Mouse (Mus musculus) embryo, embryonic 10.5 days (tissue): ENCODE results near the gene Rhot2.

ENCODE experiments used
- DNase-seq: peaks from one replicate; pipeline ENCODE4 v3.0.0-alpha.2; 2015; ENCODE audit warnings: low spot score

The Rhot2 gene

DNA sequence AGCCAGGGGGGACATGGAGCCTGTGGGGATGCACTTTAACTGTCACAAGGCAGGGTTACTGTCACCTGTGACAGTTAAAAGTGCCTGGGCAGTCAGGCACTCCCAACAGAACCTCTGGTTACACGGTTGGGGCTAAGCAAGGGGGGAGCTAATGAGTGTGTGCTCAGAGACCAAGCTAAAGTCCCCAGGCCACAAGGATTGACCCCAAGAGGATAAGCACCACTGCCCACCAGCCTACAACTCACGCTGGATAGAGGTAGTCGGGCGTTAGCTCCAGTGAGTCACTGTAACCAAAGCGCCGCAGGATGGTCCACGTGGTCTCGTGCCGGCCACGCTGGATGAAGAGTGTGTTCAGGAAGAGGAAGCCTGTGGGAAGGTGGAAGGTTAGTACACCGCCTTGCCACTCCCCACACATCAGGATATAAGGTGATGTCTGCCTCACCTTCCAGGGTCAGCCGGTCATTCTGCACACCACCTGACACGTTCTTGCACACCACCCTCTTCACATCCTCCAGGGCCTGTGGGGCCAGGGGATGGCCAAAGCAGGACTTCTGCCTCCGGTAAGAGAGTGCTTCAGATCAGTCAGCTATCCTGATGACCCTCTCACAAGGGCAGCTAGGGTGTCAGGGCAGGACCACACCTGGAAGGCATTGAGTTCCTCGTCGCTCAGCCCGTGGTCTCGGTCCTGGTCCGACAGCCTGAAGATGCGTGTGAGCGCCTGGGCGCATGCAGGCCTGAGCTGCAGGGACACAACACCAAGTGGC lies 3.4 kb downstream of the Rhot2 start, which contains the start of gene Gm20683:
Gene Gm20683, minus strand, starts transcription at position 647 of the 764 bp plus-strand sequence.
- no peak for DNase-seq

DNA sequence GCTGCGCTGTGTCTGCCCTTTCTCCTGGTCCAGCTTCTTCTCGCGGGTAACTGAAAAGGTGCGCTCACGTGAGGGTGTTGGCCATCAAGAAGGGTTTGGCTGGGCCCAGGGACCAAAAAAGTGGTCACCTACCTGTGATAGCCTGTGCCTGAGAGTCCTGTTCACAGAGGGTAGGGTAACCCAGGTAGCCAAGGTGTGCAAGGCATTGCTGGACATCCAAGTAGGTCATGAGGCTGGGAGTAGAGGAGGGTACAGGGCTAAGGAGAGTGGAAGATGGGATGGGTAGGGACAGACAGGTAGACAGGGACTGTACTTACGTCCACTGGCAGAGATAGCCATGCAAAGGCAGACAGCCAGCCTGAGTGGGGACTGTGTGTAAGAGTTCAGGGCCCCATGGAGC lies 4.1 kb downstream of the Rhot2 start:
- no peak for DNase-seq

DNA sequence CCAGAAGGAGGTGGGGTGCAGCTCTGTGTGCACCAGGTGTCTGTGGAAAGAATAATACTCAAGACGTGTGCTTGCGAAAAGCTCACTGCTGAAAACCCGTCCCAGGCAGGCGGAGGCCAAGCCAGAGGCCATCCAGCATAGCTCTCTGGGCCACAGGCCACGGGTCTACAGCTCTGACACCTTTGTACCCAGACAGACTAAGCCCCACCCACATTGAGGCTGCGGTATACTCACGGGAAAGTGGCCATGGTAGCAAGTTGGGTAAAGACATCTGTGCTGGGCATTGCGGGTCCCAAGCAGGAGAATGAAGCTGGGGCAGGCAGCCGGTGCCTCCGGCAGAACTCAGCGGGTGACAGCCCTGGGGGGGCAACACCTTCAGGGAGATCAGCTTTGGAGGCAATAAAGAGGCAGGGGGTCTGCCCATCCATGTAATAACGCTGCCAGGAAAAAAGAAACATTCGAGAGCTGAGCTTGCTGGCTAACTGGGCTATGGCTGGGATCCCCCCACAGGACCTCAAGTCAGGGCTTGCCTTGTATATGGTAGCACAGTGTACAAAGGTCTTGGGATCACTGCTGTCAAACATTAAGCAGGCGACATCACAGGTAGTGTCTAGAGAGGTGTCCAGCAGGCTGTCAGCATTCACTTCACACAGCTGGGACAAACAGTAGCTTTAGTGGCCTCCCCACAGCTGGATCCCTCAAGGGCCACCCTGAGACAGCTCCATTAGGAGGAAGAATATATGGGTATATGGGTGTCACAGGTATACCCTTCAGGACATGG lies 5.0 kb downstream of the Rhot2 start:
- no peak for DNase-seq

DNA sequence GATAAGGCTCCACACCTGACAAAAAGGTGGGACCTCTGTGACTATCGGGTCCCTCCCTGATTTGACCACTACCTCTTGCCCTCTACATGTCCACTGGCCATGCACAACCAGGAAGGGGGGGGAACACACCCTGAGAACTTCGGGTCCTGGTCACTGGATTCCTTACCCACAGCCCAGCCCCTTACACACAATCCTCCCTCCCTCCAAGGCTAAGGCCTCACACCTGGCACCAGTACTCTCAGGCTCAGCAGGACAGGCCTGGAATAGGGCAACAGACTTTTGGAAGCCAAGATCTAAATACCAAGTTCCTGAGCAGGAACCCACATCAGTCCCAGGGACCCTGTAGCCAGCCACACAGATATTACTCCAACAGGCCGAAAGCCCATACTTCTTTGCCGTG lies 5.7 kb downstream of the Rhot2 start:
- DNase-seq, result no peak

DNA sequence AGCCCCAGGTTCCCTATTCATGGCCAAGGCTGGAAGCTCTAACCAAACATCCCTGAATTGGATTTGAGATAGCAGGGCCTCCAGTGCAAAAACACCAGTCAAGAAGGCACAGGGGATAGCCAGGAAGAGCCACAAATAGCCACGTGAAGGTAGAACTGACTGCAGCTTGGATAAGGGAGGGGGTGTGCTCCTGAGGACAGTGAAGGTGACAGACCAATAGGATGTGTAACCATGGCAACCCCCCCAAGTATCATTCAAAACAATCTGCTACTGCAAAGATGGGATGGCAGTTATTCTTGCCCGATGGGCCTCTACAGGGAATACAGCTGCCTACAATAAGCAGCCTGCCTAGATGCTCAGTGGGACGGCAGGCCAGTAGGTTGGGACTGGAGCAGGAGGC lies 7.1 kb downstream of the Rhot2 start:
- no peak for DNase-seq

DNA sequence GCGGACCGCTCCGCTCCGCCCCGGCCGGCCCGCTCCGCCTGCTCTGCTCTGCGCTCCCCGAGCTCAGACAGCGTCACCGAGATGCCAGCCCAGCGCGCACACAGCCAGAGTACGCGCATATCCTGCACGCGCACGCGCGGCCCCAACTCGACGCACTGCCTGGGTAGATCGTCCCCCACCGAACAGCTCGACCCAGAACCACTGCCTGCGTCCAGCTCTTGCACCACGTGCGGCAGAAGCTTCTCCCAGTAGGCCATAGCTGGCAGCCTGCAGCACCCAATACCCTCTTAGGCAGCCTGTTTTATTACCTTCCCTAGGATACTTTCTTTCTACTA lies 7.6 kb downstream of the Rhot2 start, which contains the start of gene Rhbdl1:
Gene Rhbdl1, minus strand, starts transcription at position 220 of the 335 bp plus-strand sequence.
- DNase-seq, result peak; percentile 68

DNA sequence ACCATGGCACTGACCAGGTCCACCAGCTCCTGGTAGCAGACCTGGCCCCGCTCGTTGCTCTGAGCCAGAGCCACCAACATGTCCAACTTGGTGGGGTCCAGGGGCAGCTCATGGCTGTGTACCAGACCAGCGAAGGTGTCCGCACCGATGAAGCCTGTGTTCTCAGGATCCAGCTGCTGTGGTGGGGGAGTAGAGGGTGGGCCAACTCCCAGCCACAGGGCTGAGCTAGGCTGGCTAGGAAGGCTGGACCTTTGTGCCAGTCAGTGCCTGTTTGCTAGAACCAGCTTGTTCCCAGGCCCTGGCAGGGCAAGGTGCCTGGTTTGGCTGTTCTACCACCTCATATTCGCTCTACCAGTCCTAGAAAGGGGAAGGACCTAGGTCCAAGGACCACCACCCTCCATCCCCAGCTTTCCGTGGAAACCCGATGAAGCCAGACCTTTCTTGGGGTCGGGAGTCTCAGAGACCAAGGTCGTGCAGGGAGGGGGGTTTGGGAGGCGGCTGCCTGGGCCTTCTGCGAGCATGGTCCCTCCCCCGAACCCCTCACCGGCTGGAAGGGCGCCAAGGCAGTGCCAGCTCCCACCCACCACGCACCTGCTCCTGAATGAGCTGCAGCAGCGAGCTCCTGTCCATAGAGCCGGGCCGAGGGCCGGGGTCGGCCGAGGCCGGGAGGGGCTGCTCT lies 8.1 kb downstream of the Rhot2 start:
- no peak for DNase-seq

DNA sequence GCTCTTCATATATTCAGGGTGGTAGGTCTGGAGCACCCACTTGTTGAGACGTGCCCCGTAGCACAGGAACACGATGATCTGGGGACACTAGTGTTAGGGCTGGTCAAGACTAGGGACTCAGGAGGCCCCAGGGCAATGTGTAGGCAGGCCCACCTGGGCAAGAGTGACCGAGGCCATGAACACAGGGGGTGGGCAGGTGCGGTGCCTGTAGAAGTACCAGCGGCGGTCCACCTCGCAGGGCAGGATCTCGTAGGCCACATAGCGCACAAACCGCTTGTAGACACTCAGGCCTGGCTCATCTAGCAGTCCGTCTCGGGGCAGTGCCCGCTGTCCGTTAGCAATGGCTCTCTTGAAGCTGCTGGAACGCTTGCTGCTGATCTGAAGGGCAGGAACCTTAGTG lies 8.8 kb downstream of the Rhot2 start:
- DNase-seq, result no peak

DNA sequence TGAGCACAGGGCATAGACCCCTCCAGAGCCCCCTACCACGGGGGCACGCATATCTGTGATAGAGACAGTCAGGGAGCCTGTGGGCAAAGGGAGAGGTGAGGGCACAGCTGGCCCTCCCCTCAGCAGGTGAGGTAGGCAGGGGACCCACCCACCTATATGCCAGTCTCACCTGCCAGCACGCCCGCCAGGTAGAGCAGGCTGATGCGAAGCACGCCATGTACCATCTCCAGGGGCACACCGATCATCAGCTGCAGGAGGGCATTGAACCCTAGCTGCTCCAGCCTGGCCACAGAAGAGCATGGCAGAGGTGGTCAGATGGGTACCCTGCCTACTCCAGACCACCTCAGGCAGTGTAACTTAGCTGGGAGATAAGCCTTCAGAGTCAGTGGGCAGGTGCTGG lies 9.3 kb downstream of the Rhot2 start:
- no peak for DNase-seq

DNA sequence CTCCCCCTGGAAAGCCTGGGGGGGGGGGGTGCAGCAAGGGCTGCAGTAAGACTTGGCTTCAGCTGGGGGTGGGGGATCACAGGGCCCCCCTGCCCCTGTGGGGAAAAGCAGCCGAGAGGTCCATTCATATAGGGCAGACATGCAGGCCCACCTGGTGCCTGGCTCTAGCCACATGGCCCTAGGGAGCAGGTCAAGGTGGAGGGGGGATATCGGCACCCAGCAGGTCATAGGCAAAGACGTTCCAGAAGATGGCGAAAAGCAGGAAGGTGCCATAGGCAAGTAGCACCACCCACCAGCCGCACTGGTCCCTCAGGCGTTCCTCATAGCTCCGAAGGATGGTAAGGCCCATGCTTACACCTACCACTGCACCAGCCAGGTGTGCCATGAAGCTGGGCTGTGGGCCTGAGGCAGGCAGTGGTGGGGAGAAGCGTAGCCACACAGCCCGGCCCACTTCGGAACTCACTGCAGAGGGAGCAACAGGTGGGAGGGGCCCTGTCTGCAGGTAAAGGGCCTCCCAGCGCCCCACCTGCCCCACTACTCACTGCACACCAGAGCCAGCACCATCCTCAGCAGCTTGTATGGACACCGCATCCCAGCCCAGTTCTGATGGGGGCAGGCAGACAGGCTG lies 9.9 kb downstream of the Rhot2 start:
- no peak for DNase-seq

DNA sequence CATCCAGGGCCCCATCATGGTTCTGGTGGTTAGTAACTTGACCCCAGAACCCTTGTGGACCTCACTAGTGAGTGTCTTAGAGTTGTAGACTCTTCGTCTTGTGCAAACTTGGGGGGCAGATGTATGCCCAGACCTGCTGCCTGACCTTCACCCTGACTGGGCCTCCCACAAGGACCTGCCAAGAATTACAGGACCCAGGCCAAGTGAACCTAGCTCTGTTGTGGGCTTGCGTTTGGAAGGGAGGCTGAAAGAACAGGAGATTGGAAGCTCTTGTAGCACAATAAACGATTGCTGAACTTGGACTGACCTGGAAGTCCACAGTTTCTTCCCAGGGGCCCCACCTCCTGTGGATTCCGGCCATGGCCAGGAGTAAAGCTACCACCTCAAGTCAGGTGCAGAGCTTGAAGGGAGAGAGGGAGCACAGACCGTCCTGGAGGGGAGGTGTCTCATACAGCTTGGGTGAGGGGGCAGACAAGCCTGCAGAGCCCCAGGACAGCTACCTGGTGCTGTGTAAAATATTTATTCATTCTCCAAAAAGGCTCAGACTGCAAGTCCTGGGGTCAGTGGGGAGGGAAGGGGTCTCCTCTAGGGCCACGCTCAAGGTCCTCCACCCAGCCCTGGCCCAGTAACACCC lies 10.6 kb downstream of the Rhot2 start:
- DNase-seq, result no peak

DNA sequence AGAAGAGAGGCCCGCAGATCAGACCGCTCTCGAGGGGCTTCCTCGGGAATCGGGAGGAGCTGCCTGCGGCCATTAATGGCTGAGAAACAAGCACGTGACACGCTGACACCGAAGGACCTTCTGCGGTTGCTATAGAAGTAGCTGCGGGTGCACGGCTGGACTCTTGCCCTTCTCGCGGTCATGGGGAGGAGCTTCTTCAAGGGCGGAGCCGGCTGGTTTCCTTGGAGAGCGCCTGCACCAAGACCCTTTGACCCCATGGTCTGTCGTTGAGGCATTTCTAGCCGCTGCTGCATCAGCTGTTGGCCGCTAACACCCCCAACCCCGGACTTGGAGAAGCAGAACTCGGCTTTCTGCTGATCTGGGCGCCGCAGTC lies 11.4 kb downstream of the Rhot2 start, which contains the start of gene Stub1:
Gene Stub1, minus strand, starts transcription at position 114 of the 373 bp plus-strand sequence.
- peak; percentile 97 for DNase-seq

DNA sequence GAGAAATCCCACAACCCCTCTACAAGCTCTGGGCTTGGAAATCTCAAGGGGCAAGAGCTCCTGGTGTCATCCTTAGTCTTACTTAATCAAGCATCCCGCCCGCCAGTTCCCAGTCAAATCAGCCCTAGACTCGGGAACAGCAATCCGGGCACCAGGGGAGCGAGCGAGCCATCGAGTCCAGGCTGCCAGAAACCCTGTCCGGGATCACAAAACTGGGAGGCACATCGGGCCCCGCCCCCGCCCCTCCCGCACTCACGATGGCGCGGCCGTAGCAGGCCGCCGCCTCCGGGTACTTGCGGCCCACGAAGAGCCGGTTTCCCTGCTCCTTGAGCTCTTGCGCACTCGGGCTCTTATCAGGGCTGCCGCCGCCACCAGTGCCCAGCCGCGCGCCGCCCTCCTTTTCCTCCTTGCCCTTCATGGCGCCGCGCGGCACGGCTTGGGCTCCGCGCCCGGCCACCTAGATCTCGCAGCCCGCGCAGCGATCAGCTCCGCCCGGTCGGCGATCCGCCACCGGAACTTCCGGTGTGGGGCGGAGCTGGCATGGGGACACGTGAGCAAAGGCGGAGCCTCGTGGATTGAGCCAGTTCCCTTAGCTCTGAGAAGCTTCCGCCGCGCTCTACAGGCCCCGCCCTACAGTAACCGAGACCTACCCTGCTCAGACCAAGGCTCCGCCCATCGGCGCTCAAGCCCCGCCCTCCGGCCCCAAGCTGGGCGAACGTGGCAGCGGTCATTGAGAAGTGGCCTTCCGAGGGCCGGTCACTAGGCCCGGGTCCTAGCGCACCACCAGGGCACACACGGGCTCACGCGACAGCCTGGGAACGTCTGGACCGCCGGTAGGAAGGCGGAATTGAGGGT lies 12.0 kb downstream of the Rhot2 start:
- peak; percentile 100 for DNase-seq

DNA sequence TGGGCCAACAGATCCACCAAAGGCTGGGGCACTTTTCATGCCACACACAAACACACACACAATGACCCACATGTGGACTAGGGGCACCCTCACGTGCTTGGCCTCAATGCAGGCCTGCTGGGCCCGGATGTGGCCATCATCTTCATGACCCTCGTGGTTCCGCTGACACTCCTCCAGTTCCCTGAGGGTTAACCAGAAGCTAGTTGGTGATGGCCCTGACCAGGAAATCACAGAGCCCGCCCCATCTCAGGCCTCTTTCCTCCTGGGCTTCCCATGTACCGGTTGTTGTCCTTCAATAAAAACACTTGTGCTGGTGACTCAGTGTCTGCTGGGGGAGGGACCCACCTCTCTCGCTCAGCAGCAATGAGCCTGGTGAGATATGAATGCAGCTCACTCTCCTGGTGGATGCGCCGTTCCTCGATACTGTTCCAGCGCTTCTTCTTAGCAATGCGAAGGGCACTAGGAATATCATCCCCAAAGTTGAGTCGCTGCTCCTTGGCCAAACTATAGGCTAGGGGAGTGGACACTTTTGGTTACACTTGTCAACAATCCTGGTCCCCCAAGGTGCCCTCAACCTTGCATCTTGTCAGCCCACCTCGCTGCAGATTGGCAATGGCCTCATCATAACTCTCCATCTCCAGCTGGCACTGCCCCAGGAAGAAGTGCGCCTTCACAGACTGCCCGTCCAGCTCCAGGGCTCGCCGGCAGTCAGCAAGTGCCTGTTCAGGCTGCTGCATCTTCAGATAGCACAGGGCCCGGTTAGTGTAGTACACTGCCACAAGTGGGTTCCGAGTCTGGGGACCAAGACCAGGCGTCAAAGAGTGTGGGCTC lies 13.0 kb downstream of the Rhot2 start:
- DNase-seq, result no peak

DNA sequence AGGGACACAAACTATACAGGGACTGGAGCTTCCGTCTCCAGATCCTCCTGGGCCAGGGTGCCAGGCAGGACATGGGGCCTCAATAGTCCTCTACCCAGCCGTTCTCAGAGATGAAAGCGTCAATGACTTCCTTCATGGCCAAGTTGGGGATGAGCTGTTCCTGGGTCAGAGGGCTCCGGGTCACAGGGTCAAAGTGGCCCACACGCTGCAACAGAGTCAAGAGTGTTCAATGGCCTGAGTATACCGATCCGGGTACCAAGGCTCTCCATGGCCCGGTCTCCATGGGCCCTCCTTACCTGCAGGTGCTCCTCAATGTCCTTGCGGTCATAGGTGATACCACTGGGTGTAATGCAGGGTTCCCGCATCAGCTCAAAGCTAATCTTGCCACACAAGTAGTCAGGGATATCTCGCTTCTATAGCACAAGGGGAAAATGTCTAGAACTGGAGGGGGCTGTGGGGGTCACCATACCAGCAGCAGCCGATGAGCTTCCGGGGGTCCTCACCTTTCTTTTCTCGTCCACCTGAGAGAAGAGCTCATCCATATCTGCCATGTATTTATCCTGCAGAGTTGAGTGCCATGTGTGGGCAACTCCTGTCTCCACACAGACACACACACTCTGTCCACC lies 13.7 kb downstream of the Rhot2 start:
- DNase-seq, result no peak

DNA sequence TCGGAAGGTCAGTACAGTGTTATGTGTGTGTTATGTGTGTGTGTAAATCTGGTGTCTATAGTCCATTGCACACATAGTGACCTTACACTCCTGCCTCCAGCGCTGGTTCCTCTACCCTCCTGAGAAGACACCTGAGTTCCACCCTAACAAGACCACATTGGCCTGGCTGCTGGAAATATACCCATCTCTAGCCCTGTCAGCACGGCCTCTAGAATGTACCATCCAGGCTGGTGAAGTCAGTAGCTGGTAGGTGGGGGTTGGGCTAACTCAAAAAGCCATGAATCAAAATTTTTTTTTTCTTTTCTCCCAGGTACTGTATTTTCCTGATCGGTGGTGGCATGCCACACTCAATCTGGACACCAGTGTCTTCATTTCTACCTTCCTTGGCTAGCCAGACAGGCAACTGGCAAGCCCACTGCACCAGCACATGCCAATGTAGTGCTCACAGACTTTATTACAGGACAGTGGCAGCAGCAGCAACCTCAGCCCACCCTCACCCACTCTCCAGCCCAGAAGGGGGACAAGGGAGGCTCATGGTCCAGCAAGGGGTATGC lies 14.4 kb downstream of the Rhot2 start:
- no peak for DNase-seq

DNA sequence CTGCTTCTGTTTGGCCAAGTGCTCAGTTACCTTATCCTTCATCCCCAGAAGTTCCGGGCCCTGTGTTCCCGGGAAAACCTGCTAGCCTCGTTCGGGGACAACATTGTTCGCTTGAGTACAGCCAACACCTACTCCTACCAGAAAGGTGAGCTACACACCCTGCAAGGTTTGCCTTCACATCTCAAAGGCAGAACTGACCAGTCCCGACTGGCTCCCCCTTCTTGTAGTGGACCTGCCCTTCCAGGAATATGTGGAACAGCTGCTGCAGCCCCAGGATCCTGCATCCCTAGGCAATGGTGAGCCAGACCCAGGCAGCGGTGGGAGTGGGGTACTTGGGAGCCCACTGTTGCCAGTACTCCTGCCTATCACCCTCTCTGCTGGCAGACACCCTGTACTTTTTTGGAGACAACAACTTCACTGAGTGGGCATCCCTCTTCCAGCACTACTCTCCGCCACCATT lies 15.1 kb downstream of the Rhot2 start:
- DNase-seq, result no peak

DNA sequence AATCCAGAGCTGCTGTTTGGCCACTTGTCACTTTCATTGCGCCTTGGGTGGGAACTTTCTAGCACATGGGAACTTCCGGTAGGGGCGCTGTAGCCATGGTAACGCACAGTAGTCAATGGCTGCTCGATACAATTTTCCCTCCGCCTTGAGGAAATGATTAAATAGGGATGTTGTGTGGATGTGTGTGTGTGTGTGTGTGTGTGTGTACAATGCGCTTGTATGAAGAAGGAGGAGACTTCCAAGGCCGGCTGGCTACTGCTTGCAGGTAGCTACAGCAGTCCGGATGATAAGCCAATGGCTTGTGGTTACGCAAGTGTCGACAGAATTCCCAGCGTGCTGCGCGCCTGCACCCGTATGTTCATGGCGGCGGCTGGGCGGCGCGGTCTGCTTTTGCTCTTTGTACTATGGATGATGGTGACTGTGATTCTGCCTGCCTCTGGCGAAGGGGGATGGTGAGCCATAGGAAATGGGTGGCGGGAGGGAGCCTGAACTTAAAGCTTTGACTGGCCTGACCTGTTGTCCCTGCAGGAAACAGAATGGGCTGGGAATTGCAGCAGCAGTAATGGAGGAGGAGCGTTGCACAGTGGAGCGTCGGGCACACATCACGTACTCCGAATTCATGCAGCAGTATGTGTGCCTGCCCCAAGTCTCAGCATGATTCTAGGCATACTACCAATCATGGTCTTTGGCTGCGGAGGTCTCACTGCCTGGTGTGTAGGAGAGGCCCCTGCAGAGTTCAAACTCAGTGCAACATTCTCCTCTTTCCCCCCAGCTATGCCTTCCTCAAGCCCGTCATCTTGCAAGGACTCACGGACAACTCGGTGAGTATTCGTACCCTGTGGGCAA lies 15.7 kb downstream of the Rhot2 start, which contains the start of gene Jmjd8:
Gene Jmjd8, plus strand, starts transcription at position 156 of the 846 bp plus-strand sequence.
- DNase-seq, result peak; percentile 88
